Mouse (Mus musculus) T-helper 1 cell (primary cell): ENCODE results near the gene Ankrd27.

ENCODE experiments used
- in situ Hi-C: fragments of 300-600 bp; cut with MboI, MseI; formaldehyde crosslinking; loops from one replicate; pipeline ENCODE4 v1.15.1; 2025; ENCODE audit warnings: high pct_unique_total_duplicates

Gene Ankrd27

GRCm38 (mm10) chr7:35688276-35688675, 102.2 kb downstream of the Ankrd27 start:
- in situ Hi-C loops = loop anchor here (5.0 kb wide), 1 partner anchor 169 kb away; no protein-coding TSS in a partner anchor
